Mouse (Mus musculus) embryonic stem cell, embryonic (primary cell): ENCODE data around the gene D630023F18Rik.

Experiments
- CTCF ChIA-PET, 4 experiments: fragments of 300-600 bp in 2 of 4; fragments of 350-600 bp in 2 of 4; sonication (Branson Sonifier 250); formaldehyde crosslinking; loops; one replicate each; lab custom pipeline; 2022; ENCODE audit warnings: inconsistent platforms in 2 of 4; lab: Charles Lee
- POLR2A ChIA-PET, 4 experiments: fragments of 300-600 bp in 2 of 4; fragments of 350-600 bp in 2 of 4; sonication (Branson Sonifier 250); formaldehyde crosslinking; loops; one replicate each; lab custom pipeline; 2022; ENCODE audit warnings: antibody characterized with exemption in 4 of 4, inconsistent platforms in 1 of 4; lab: Charles Lee

The D630023F18Rik gene

DNA sequence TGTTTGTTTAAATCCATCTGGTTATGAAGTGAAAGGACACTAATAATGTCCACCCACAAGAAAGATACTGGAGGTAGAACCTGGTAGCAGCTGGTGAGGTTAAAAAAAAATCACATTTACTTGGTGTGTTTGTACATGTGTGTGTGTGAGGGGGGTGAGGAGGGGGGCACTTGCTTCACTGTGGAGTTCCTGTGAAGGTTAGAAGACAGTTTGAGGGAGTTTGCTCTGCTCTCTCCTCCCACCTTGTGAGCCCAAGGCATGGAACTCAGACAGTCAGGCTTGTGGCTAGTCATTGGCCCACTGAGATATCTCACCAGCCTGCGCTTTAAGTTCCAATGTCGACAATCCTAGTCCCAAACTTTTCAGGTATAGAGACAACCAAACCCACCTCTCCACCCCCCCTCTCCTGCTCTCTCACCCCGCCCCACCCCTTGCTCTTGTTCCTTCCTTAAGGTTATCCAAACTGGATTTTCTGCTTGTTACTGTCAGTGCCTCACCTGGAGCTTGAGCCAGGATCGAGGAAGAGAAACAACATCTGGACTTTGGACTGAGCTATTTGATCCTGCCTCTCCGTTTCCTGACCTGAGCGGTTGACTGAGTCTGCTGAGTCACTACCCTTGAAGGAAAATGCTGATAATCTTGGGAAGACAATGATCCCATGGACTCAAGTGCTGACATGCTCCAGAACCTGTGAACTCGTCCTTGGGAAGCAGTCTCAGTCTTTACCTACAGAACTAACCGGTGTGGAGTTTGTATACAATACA is 4.7 kb downstream of the D630023F18Rik start:
- ChIA-PET POLR2A (interaction anchor here in 3 of 4 experiments (0.7 to 2.8 kb wide), 8 partner anchors 8 to 383 kb away, joined by 3 to 8 read pairs (median 4); partner anchors contain the start of genes Idh1 (in 1 of the 3) and Pikfyve (in 1 of the 3)), CTCF (no interaction called here)

- ChIA-PET CTCF (interaction anchor here (0.5 to 2.9 kb wide), 7 partner anchors 24 to 1454 kb away, joined by 3 to 22 read pairs (median 4); partner anchors contain the start of gene Idh1 (in 1 of the 4)), POLR2A (interaction anchor here in 2 of 4 experiments (0.6 to 4.4 kb wide), 6 partner anchors 16 to 497 kb away, joined by 3 to 37 read pairs (median 4); partner anchors contain the start of genes Ccnyl1 (in 1 of the 2), Idh1 (in 1 of the 2), Mettl21a (in 1 of the 2) and Pikfyve (in 1 of the 2))
Observed at GRCm38 (mm10) chr1:65113536-65114172, 9.4 kb downstream of the D630023F18Rik start.

- POLR2A ChIA-PET, result interaction anchor here in 3 of 4 experiments (0.8 to 4.4 kb wide), 13 partner anchors 10 to 422 kb away, joined by 3 to 37 read pairs (median 4); partner anchors contain the start of genes Ccnyl1 (in 2 of the 3), Idh1 (in 1 of the 3) and Pikfyve (in 1 of the 3)
Observed at GRCm38 (mm10) chr1:65112807-65113196, 10.2 kb downstream of the D630023F18Rik start.

DNA sequence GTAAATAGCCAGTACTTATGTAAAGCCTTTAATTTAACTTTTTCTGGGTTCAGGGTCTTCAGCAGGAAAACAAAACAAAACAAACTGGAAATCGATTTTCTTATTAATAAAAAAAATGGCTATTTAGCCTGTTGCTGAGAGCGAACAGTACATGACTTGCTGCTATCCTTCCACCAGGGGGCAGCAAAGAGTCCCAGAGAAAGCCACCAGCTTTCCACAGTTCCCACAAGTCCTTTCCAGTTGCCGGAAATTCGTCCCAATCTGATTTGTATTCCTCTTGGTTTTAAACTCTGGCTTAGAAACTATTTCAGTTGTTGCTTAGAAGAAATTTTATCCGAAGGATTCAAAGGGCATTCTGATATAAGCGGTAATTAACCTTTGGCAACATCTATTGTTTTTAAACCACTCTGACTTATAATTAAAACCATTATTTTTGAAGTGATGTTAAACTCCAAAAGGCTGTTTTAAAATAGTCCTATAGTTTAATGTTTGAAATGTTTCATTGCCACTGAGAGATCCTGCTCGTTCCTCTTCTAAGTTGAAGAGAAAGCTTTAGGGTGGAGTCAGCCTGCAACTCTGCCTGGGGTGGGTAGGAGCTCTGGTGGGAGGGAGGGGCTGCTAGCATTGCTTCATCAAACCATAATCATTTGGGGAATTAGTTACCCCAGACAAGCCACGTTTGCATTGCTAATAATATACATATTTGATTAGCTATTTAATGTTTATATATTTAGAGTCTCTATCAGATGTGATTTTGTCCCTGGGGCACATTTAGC is 10.8 kb downstream of the D630023F18Rik start:
- CTCF ChIA-PET, result interaction anchor here in 3 of 4 experiments (0.7 to 2.9 kb wide), 11 partner anchors 11 to 74 kb away, joined by 3 to 22 read pairs (median 3); partner anchors contain the start of genes Crygb (in 1 of the 3) and Idh1 (in 1 of the 3)

More at GRCm38 (mm10) chr1:65112807-65113196, 10.2 kb downstream of the D630023F18Rik start:
- CTCF ChIA-PET, result interaction anchor here in 3 of 4 experiments (0.6 to 2.9 kb wide), 9 partner anchors 11 to 1453 kb away, joined by 3 to 22 read pairs (median 3); partner anchors contain the start of gene Idh1 (in 1 of the 3)

GRCm38 (mm10) chr1:65109756-65110435 is 13.1 kb downstream of the D630023F18Rik start:
- POLR2A ChIA-PET, result interaction anchor here in 3 of 4 experiments (0.7 to 4.4 kb wide), 11 partner anchors 9 to 1741 kb away, joined by 3 to 37 read pairs (median 3); partner anchors contain the start of genes Gm28845 (in 2 of the 3), Ccnyl1 (in 1 of the 3), Fzd5 (in 1 of the 3) and Idh1 (in 1 of the 3)

More for the DNA sequence above, 10.8 kb downstream of the D630023F18Rik start:
- POLR2A ChIA-PET, result interaction anchor here in 3 of 4 experiments (0.5 to 4.4 kb wide), 13 partner anchors 10 to 422 kb away, joined by 3 to 37 read pairs (median 3); partner anchors contain the start of genes Ccnyl1 (in 1 of the 3), D630023F18Rik (in 1 of the 3), Idh1 (in 1 of the 3) and Pikfyve (in 1 of the 3)

GRCm38 (mm10) chr1:65109196-65109595 is 13.8 kb downstream of the D630023F18Rik start:
- ChIA-PET POLR2A (interaction anchor here in 3 of 4 experiments (0.6 to 4.4 kb wide), 9 partner anchors 9 to 1741 kb away, joined by 3 to 37 read pairs (median 4); partner anchors contain the start of genes Ccnyl1 (in 1 of the 3), Gm28845 (in 1 of the 3), Idh1 (in 1 of the 3) and Pikfyve (in 1 of the 3)), CTCF (interaction anchor here in 1 of 4 experiments (0.5 kb wide), 1 partner anchor 65 kb away, joined by 8 read pairs; no protein-coding TSS in a partner anchor)

More at GRCm38 (mm10) chr1:65109756-65110435, 13.1 kb downstream of the D630023F18Rik start:
- CTCF ChIA-PET, result interaction anchor here in 1 of 4 experiments (0.5 kb wide), 1 partner anchor 65 kb away, joined by 8 read pairs; no protein-coding TSS in a partner anchor

DNA sequence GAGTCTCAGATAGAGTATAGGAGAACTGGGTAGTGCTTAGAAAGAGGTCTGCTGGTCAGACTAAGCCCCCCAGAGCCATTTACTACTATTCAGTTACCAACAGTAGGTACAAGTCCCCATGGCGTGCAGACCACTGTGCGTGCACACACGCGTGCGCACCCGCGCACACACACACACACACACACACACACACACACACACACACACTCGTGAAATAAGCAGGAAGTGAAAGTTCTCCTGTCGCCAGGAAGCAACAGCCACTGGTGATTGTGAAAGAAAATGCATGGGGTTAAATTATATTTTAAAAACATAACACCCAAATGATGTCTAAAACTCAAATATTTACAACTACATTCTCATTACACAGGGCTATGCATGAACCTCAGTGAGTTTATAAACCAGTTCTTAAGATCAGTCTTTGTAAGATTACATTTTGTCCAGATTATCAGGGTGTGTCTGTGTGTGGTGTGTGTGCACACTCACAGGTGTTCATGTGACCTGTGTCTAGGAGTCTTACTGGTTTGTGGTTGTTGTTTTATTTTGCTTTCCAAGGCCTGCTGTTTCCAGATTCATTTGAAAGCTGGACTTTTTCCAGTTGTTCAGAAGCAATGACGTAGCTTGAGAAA is 15.2 kb downstream of the D630023F18Rik start:
- CTCF ChIA-PET, result no interaction called here
- POLR2A ChIA-PET, result interaction anchor here in 2 of 4 experiments (0.6 to 3.8 kb wide), 4 partner anchors 11 to 417 kb away, joined by 3 to 16 read pairs (median 3); partner anchors contain the start of gene Ccnyl1 (in 1 of the 2)

DNA sequence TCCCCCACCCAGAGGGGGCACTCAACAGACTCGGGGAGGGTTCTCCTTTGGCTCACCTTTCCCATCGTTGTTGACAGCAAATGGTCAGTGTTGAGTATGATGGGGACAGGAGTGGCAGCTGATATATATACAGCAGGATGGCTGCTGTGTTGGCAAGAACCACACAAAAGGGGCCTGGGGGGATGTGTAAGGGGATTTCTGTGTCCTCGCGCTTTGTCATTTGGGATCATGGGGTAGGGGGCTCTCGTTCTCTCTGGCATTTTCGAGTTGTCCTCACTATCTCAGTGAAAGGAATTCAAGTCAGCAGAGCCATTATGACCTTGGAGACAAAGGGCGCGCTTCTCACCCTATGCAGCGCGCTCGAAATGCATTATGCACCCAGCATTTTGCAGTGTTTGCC is 19.7 kb downstream of the D630023F18Rik start, which contains the start of gene Cryga:
TSS of gene Cryga (minus strand) at position 101 of the 400 bp plus-strand sequence.
- POLR2A ChIA-PET, result no interaction called here
- CTCF ChIA-PET, result no interaction called here

DNA sequence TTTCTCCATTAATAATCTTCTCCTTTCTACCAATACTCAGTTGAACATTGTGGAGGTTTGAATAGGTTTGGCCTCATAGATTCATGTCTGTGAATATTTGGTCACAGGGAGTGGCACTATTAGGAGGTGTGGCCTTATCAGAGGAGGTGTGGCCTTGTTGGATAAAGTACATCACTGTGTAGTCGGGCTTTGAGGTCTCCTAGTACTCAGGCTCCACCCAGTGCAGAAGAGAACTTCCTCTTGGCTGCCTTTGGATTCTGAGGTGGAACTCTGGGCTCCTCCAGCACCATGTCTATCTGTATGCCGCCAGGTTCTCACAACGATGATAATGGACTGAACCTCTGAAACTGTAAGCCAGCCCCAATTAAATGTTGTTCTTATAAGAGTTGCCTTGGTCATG is 26.1 kb downstream of the D630023F18Rik start:
- POLR2A ChIA-PET, result no interaction called here
- CTCF ChIA-PET, result no interaction called here

DNA sequence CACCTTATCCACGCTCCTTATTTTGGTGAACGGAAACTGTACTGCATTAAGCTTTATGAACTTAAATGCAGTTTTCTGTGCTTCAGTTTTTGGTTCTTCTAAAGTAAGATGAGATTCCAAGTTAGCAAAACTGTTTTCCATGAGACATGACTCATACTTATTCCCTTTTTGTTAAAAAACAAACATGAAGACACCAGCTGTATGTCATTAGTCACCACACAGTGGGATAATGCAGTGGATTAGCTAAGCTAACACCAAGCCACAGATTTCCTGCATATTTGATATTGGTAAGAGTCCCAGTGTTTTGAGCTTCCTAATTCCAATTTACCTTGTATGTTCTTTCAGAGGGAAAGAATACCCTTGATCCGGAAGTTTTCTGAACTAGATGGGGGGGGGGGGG is 31.4 kb downstream of the D630023F18Rik start:
- CTCF ChIA-PET, result interaction anchor here in 3 of 4 experiments (0.6 to 1.2 kb wide), 3 partner anchors 41 to 381 kb away, joined by 3 to 5 read pairs (median 3); no protein-coding TSS in a partner anchor
- POLR2A ChIA-PET, result interaction anchor here in 1 of 4 experiments (0.6 kb wide), 2 partner anchors 11 to 58 kb away, joined by 3 read pairs; no protein-coding TSS in a partner anchor

- CTCF ChIA-PET, result no interaction called here
- POLR2A ChIA-PET, result no interaction called here
Observed at GRCm38 (mm10) chr1:65090370-65090769, 32.6 kb downstream of the D630023F18Rik start.

DNA sequence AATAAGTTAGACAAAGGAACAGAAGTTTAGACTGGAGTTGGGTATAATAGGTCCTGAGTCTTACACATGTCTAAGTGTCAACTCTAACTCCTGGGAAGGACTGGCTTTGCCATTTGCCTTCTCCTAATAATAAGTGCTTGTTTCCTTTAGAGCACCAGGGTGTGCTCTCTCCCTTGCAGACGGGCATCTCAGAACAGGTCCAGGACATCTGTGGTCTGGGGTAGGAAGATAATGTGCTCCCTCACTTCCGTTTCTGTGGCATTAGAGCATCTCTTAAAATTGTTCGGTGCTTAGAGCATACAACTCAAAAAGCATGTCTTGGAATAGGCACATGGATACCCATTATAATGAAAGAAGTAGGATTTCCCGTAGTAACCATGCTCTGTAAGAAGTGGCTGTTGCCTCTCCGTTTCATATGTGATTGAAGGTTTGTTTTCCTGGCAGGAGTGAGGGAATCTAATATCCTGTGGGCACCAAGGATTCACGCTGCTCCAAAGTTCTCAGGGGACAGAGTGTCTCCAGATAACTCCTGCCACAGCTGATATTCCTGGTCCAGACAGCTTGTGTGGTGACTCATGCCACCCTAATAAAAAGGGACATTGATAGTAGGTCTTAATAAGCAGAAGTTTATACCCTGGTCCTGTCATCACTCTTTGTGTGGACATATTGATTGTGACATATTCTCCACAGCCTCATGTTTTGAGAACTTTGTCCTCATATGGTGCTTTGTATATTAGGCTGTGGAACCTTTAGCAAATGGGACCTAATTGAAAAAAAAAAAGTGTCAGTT is 34.3 kb downstream of the D630023F18Rik start:
- ChIA-PET POLR2A (no interaction called here), CTCF (no interaction called here)

DNA sequence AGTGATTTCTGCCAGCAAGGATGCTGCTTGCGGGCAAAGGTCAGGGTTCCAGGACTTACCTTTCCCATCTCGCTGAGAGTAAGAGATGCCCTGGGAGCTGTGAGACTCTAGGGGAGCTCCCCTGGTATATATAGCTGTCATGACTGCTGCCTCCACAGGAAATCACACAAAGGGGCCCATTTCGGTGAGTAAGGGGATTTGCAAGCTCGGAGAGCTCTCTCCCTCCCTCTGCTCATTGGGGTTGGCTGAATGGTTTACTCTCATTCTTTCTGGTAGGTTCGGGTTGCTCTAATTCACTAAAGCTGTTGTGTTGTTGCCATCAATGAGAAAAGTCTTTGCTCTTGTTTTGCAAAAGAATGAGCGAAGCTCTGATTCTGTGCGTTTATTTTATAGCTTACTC is 40.8 kb downstream of the D630023F18Rik start, which contains the start of gene Crygb:
TSS of gene Crygb (minus strand) at position 101 of the 400 bp plus-strand sequence.
- ChIA-PET POLR2A (interaction anchor here in 2 of 4 experiments (0.7 to 1.2 kb wide), 3 partner anchors 97 to 392 kb away, joined by 3 to 4 read pairs (median 3); partner anchors contain the start of gene Ccnyl1 (in 1 of the 2)), CTCF (interaction anchor here in 1 of 4 experiments (0.8 kb wide), 1 partner anchor 30 kb away, joined by 3 read pairs; no protein-coding TSS in a partner anchor)

- CTCF ChIA-PET, result no interaction called here
- POLR2A ChIA-PET, result no interaction called here
Observed at GRCm38 (mm10) chr1:65075607-65076006, 47.4 kb downstream of the D630023F18Rik start.

DNA sequence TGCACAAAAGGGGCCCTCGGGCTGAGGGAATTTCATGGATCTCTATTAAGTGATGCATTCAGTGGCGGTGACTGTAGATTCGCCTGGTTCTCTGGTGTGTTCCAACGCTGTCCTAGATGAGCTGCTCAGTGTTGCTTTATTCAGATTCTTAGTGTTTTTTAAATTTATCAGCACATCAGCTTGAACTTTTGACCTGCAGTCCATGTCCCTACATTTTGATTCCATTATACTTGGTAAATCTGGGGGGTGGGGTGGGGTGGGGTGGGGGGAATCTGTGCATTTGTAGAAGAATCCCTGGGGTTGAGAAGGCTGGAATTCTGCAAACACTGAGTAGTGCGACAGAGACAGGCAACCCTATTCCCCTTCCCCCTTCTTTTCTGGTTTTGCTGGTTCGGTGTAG is 49.4 kb downstream of the D630023F18Rik start, which contains the start of gene Crygc:
TSS of gene Crygc (minus strand) at position 101 of the 400 bp plus-strand sequence.
- CTCF ChIA-PET, result no interaction called here
- POLR2A ChIA-PET, result interaction anchor here in 2 of 4 experiments (0.6 to 1.6 kb wide), 3 partner anchors 24 to 542 kb away, joined by 3 to 7 read pairs (median 6); no protein-coding TSS in a partner anchor
